Mouse (Mus musculus) layer of hippocampus, adult 18-20 months (tissue): ENCODE data around the gene Psmb9. TPM values are rescaled to one million over a fixed set of nuclear protein-coding genes. Genes with fewer than 3 reads are reported as not detected.

Experiments
- DNase-seq, 2 experiments: peaks; one replicate each; pipeline ENCODE4 v3.0.0; 2022; ENCODE audit warnings: low spot score in 2 of 2
- total RNA-seq, 2 experiments: library from RNA; stranded (reverse); gene quantifications; 2 replicates each; pipeline ENCODE4 v1.2.3; 2021

The Psmb9 gene
- total RNA-seq, 2 experiments from 2014 or later: 2.1 to 3.7 TPM

GRCm38 (mm10) chr17:34141448-34141847, 46.1 kb downstream of the Psmb9 start:
- DNase-seq: peak in 1 of 2 experiments; percentile 73

DNA sequence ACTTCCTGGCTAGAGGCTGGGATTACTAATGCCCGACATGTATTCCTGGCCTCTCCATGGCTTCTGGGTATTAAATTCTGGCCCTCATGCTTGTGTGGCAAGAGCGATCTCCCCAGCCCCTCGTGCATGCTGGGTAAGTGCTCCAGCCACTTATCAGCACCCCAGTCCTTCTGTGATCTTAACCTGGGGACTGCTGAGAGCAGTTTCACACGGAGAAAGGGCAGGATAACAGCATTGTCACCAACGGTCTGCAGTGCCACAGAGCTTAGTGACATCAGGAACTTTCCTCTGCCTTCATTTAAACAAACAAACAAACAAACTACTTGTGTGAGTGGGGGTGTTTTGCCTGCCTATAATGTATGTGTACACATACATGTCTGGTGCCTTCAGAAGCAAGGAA, 47.3 kb downstream of the Psmb9 start:
- no peak for DNase-seq

- no peak for DNase-seq
These were observed 48.1 kb downstream of the Psmb9 start for GRCm38 (mm10) chr17:34139416-34139815.

DNA sequence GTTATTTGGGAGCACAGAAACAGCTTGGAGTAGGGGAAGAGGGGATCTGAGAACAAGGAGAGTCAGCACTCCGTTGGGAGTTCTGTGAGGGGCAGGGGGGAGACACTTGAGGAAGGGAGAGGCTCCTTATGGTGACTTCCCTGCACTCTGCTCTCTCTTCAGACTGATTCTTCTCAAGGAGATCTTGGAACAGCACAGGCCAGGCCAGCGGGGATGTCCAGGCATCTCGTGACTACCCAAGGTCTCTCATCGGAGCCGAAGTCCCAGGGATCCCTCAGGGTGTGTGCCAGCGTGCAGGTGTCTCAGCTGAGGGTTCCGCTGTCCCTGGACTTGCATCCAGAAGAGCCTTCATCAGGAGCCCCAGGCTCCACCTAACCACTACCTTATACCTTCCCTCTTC, 48.9 kb downstream of the Psmb9 start:
- no peak for DNase-seq

DNA sequence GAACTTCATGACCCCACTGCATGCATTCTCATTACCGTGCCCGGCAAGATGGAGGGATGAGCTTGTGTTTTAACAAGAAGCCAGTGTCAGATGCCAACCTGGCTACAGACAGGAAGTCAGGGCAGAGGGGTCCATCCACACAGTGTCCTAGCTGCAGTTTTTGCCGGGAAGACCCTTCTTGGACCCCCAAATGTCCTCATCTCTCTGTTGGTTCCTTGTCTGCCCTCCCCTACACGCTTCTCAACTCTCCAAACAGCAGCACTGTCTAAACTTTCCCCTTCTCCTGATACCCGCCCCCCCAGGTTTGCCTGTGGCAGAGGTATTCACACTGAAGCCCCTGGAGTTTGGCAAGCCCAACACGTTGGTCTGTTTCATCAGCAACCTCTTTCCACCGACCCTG, 50.0 kb downstream of the Psmb9 start:
- DNase-seq: no peak

GRCm38 (mm10) chr17:34135297-34136224, 52.0 kb downstream of the Psmb9 start:
- DNase-seq: peak; percentile 94 to 99

- no peak for DNase-seq
These were observed 53.1 kb downstream of the Psmb9 start for GRCm38 (mm10) chr17:34134451-34134850.

DNA sequence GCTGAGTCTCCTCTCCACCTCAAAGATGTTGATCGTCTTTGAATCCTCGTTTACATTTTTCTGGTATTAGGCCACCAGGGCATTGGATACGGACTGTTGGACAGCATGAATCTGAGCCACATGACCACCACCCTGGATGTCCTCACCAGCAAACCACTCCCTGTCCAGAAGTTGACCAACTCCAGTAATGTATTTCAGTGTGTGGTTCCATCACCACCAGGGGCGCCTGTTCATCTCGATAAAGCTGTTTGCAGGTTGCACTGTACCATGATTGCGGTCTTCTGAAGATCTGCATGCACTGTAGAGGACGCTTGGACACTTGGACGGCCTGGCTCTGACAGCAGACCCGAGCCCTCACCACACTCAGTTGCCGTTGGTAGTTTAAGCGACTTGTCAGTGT, 54.3 kb downstream of the Psmb9 start:
- no peak for DNase-seq

Other genes starting within 250 kb of the Psmb9 start
- 10 to 100 TPM; 94.9 to 95.8 TPM for gene Pfdn6, start 247.4 kb downstream of the Psmb9 start, total RNA-seq
- gene Wdr46, start 247.1 kb downstream of the Psmb9 start, total RNA-seq: 10 to 100 TPM; 13.2 to 15.5 TPM
- gene B3galt4, start 236.3 kb downstream of the Psmb9 start, total RNA-seq: 1 to 10 TPM; 5.1 to 5.2 TPM
- gene Vps52, start 232.0 kb downstream of the Psmb9 start, total RNA-seq: 10 to 100 TPM; 76.1 to 79.8 TPM
- gene Rps18, start 231.8 kb downstream of the Psmb9 start, total RNA-seq: 100 to 1,000 TPM; 319 to 336 TPM
- gene H2-K1, start 187.4 kb downstream of the Psmb9 start, total RNA-seq: 10 to 100 TPM; 25.5 to 26.9 TPM
- gene Ring1, start 163.1 kb downstream of the Psmb9 start, total RNA-seq: 10 to 100 TPM; 39.0 to 40.8 TPM
- 10 to 100 TPM; 59.7 to 63.9 TPM for gene H2-Ke6, start 159.7 kb downstream of the Psmb9 start, total RNA-seq
- 100 to 1,000 TPM in 1 of 2 experiments, 10 to 100 TPM in 1; 90.7 to 105 TPM for gene Slc39a7, start 156.1 kb downstream of the Psmb9 start, total RNA-seq
- gene Rxrb, start 156.0 kb downstream of the Psmb9 start, total RNA-seq: 10 to 100 TPM; 77.1 to 85.8 TPM
- gene Col11a2, start 148.3 kb downstream of the Psmb9 start, total RNA-seq: 10 to 100 TPM; 22.5 to 23.4 TPM
- not detected for gene H2-Oa, start 95.4 kb downstream of the Psmb9 start, total RNA-seq
- 10 to 100 TPM; 27.4 to 32.5 TPM for gene H2-DMa, start 68.2 kb downstream of the Psmb9 start, total RNA-seq
- 100 to 1,000 TPM; 184 to 185 TPM for gene Brd2, start 65.1 kb downstream of the Psmb9 start, total RNA-seq
- gene H2-DMb2, start 44.5 kb downstream of the Psmb9 start, total RNA-seq: 1 to 10 TPM; 1.3 to 1.6 TPM
- gene H2-DMb1, start 34.7 kb downstream of the Psmb9 start, total RNA-seq: 1 to 10 TPM; 3.2 to 3.8 TPM
- gene Tap1, start 211 bp downstream of the Psmb9 start, total RNA-seq: 1 to 10 TPM; 3.6 to 3.9 TPM
- gene Psmb8, start 10.0 kb upstream of the Psmb9 start, total RNA-seq: 1 to 10 TPM; 4.1 to 5.8 TPM
- gene Tap2, start 15.8 kb upstream of the Psmb9 start, total RNA-seq: 10 to 100 TPM in 1 of 2 experiments, 1 to 10 TPM in 1; 8.4 to 12.8 TPM
- gene H2-Ob, start 51.1 kb upstream of the Psmb9 start, total RNA-seq: under 1 TPM; 0.20 to 0.37 TPM
- 1 to 10 TPM; 1.3 to 1.9 TPM for gene H2-Ab1, start 69.9 kb upstream of the Psmb9 start, total RNA-seq
- 1 to 10 TPM; 1.3 to 1.4 TPM for gene H2-Aa, start 100.1 kb upstream of the Psmb9 start, total RNA-seq
- 1 to 10 TPM; 1.6 to 2.0 TPM for gene H2-Eb1, start 118.1 kb upstream of the Psmb9 start, total RNA-seq
- not detected for gene H2-Eb2, start 137.9 kb upstream of the Psmb9 start, total RNA-seq
- under 1 TPM; 0.28 to 0.87 TPM for gene Btnl2, start 167.1 kb upstream of the Psmb9 start, total RNA-seq
- gene Btnl1, start 189.4 kb upstream of the Psmb9 start, total RNA-seq: not detected
- 1 to 10 TPM; 2.1 to 4.5 TPM for gene BC051142, start 211.1 kb upstream of the Psmb9 start, total RNA-seq